Mouse (Mus musculus): ENCODE data around the gene Agap3. TPM values are rescaled to one million over a fixed set of nuclear protein-coding genes. Genes with fewer than 3 reads are reported as not detected.

Gene Agap3
- polyA plus RNA-seq, 1 experiment, result 402 TPM

DNA sequence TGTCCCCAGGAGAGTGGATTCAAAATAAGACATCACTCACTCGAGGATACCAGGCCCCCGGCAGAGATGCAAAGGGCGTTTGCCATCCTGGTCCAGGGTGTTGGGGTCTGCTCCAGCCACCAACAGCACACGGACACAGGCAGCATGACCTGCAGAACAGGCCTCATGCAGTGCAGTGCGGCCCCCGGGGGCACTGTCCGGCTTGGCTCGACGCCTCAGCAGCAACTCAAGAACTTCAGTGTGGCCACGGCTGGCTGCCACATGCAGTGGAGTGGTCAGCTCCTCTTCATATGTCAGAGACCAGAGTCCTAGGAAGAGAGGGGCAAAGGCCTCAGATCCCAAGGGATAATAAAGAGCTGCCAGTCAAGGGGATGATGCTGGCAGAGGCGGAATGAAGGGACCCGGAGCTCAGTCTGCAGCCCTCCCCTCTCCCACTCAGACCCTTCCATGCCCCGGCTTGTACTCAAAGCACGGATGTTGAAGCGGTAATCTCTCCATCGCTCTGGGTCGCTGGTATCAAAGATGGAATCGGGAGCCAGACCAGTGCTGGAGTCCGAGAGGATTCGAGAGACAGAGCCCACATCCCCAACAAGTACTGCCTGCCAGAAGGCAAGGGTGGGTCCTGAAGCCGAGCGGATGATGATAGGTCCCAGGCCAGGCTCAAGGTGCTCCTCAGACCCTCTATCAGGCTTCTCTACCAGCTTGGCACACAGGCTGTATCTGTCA is 87.8 kb downstream of the Agap3 start:
- DNase-seq, result no peak
- Histone ChIP-seq H3K4me1 (ENCODE audit: control insufficient read depth, insufficient read depth, low read length) (no peaks in the 10 kb centered on the region), H3K27me3 (ENCODE audit: control insufficient read depth, insufficient read depth, low read length) (no peaks in the 10 kb centered on the region), H3K27ac (ENCODE audit: insufficient read depth, low read length) (no peak overlapping the region), H3K4me3 (replicated peaks; ENCODE audit: insufficient read depth, low read depth, low read length) (no peak overlapping the region)
- TF ChIP-seq POLR2A (IDR thresholded peaks at IDR 0.05; ENCODE audit: borderline replicate concordance, insufficient read depth, low read length) (no peak), CTCF (IDR thresholded peaks at IDR 0.05; ENCODE audit: borderline replicate concordance, insufficient read depth, low read depth, low read length) (no peak)
- 74% methylated on average over 22 of the region's 22 CpGs for WGBS

DNA sequence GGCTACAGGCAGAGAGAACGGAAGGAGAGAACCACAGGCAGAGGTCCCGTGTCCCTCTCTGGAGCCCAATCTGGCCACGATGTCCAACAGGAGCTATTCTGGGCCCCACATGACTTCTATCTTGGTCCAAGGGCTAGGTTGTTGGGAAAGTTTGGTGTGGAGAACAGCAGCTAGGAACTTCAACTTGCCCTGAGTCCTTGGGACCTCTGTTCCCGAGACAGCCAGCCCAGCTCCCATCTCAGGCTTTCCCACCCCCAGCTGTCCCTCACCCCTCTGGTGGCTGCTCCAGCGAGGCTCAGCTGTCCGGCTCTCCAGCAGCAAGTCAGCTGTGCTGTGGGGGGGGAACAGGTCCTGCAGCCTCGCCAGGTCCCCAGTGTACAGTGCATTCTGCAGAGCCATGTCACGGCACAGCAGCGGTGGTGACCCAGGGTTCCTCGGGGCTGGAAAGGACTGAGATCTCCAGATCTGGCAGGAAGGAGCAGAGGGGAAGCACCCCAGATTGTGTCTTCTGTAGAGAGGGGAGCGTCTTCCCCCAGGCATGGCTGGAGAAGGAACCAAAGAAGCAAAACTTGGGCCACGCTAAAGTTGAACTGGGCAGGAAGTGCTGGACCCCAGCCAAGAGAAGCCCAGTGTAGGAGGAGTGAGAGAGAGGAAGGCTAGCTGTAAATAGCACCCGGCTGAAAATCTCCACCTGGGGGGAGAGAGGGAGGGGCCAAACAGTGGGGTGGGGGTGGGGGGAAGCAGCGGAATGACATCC is 88.6 kb downstream of the Agap3 start, which contains the start of gene Asb10:
Asb10 (minus strand) TSS at position 592 of the 757 bp plus-strand sequence.
- no peak within 1 kb of the TSS for H3K27ac ChIP-seq (ENCODE audit: insufficient read depth, low read length)
- TF ChIP-seq CTCF (IDR thresholded peaks at IDR 0.05; ENCODE audit: borderline replicate concordance, insufficient read depth, low read depth, low read length) (no peak), POLR2A (IDR thresholded peaks at IDR 0.05; ENCODE audit: borderline replicate concordance, insufficient read depth, low read length) (no peak)
- no peaks in the 10 kb centered on the region for H3K4me1 ChIP-seq (ENCODE audit: control insufficient read depth, insufficient read depth, low read length)
- 36% methylated on average over 14 of the region's 14 CpGs for WGBS
- H3K4me3 ChIP-seq (replicated peaks; ENCODE audit: insufficient read depth, low read depth, low read length), result no peak within 1 kb of the TSS
- H3K27me3 ChIP-seq (ENCODE audit: control insufficient read depth, insufficient read depth, low read length), result no peaks in the 10 kb centered on the region
- DNase-seq, result no peak

DNA sequence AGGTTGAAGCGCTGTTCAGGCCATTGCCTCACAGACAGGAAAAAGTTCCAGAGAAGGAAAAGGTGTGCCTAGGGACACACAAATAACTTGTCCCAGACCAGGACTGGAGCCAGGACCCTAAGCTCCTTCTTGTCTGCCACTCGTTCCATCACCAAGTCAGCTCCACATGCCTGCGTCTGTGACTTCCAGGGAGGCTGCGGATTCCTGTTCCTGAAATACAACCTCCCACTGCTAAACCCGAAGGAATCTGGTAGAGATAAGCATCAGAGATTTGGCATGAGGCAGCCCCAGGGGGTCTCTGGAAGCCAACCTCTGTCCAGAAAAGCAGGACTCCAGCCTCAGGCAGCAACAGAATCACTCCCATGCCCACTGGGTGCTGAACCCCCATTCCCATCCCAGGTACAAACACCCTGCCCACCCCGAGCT is 89.2 kb downstream of the Agap3 start:
- H3K27ac ChIP-seq (ENCODE audit: insufficient read depth, low read length), result no peak overlapping the region
- 37% methylated on average over 6 of the region's 6 CpGs for WGBS
- H3K27me3 ChIP-seq (ENCODE audit: control insufficient read depth, insufficient read depth, low read length), result no peaks in the 10 kb centered on the region
- TF ChIP-seq CTCF (IDR thresholded peaks at IDR 0.05; ENCODE audit: borderline replicate concordance, insufficient read depth, low read depth, low read length), result no peak
- no peak for TF ChIP-seq POLR2A (IDR thresholded peaks at IDR 0.05; ENCODE audit: borderline replicate concordance, insufficient read depth, low read length)
- no peak for DNase-seq
- no peaks in the 10 kb centered on the region for H3K4me1 ChIP-seq (ENCODE audit: control insufficient read depth, insufficient read depth, low read length)
- no peak overlapping the region for H3K4me3 ChIP-seq (replicated peaks; ENCODE audit: insufficient read depth, low read depth, low read length)

DNA sequence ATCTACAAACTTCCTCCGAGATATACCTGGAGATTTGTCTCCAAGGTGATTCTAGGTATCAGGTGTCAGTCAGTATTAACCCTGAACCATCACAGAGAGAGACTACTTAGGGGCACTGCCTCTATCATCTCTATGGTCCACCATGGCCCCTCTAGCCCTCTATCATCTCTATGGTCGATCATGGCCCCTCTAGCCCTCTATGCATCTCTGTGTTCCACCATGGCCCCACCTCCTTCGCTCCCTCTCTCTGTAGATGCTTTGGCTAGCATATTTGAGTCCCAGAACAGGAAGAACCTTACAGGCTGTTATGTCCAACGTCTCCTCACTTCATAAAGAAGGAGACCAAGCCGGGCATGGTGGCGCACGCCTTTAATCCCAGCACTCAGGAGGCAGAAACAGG is 90.7 kb downstream of the Agap3 start:
- Histone ChIP-seq H3K27me3 (ENCODE audit: control insufficient read depth, insufficient read depth, low read length) (no peaks in the 10 kb centered on the region), H3K27ac (ENCODE audit: insufficient read depth, low read length) (no peak overlapping the region), H3K4me1 (ENCODE audit: control insufficient read depth, insufficient read depth, low read length) (no peaks in the 10 kb centered on the region), H3K4me3 (replicated peaks; ENCODE audit: insufficient read depth, low read depth, low read length) (no peak overlapping the region)
- DNase-seq, result no peak
- 82% methylated on average over 7 of the region's 7 CpGs for WGBS
- TF ChIP-seq POLR2A (IDR thresholded peaks at IDR 0.05; ENCODE audit: borderline replicate concordance, insufficient read depth, low read length) (no peak), CTCF (IDR thresholded peaks at IDR 0.05; ENCODE audit: borderline replicate concordance, insufficient read depth, low read depth, low read length) (no peak)

DNA sequence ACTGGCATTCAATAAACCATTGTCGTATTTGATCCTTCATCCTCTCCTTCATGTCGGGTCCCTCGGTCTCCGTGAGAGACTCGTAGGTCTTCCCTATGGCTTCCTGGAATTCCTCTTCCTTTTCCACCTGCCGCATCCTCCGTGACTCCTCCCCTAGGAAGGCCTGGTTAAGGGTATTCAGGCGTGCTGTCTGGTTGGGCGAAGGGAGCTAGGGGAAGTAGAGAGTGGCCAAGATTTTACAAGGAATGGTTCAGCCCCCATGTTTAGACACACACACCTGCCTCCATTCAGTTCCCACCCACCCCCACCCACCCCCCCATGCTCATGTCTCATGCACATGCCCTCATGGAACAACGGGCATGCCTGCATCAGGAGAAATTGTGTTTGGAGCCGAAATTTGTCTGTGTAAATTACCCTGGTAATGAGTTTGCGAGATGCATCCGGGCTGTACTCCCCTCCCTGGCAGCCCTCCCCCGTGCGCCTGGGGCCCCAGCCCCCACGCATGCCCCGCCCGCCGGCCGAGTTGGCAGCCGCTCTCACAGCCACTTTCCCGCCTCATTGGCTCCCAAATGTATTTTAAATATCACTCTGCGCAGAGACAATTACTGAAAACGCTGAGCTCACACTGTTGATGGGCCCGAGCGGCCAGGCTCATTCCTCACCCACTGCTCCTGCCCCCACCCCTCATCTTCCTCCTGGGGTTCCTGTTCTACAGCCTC is 98.8 kb downstream of the Agap3 start:
- WGBS, result 18% methylated on average over 26 of the region's 26 CpGs
- Histone ChIP-seq H3K27ac (ENCODE audit: insufficient read depth, low read length) (no peak overlapping the region), H3K4me3 (replicated peaks; ENCODE audit: insufficient read depth, low read depth, low read length) (no peak overlapping the region), H3K27me3 (ENCODE audit: control insufficient read depth, insufficient read depth, low read length) (no peaks in the 10 kb centered on the region), H3K4me1 (ENCODE audit: control insufficient read depth, insufficient read depth, low read length) (no peaks in the 10 kb centered on the region)
- DNase-seq, result no peak
- no peak for TF ChIP-seq CTCF (IDR thresholded peaks at IDR 0.05; ENCODE audit: borderline replicate concordance, insufficient read depth, low read depth, low read length)
- TF ChIP-seq POLR2A (IDR thresholded peaks at IDR 0.05; ENCODE audit: borderline replicate concordance, insufficient read depth, low read length), result no peak

DNA sequence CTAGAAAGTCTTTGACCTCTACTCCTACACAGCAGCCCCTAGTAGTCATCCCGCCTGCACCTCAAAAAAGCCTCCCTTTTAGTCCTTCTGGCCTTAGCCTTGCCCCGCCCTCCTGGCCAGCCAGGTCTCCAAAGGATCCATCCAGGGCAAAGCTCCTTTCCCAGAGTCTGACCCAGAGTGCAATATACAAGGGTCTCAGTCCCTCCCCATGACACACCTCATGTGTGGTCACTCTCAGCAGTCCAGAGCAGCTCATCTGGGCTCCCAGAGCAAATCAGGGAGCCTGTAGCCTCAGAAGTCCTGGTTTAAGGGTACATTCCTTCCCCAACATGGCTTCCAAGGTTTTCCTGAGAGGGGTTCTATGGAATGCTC is 99.3 kb downstream of the Agap3 start:
- H3K27ac ChIP-seq (ENCODE audit: insufficient read depth, low read length), result no peak overlapping the region
- TF ChIP-seq POLR2A (IDR thresholded peaks at IDR 0.05; ENCODE audit: borderline replicate concordance, insufficient read depth, low read length) (no peak), CTCF (IDR thresholded peaks at IDR 0.05; ENCODE audit: borderline replicate concordance, insufficient read depth, low read depth, low read length) (no peak)
- WGBS, result 56% methylated on average over 2 of the region's 2 CpGs
- no peaks in the 10 kb centered on the region for H3K27me3 ChIP-seq (ENCODE audit: control insufficient read depth, insufficient read depth, low read length)
- no peaks in the 10 kb centered on the region for H3K4me1 ChIP-seq (ENCODE audit: control insufficient read depth, insufficient read depth, low read length)
- DNase-seq, result no peak
- no peak overlapping the region for H3K4me3 ChIP-seq (replicated peaks; ENCODE audit: insufficient read depth, low read depth, low read length)

Other genes starting within 250 kb of the Agap3 start
- gene Kcnh2, start 100.6 kb upstream of the Agap3 start, polyA plus RNA-seq (2012; rRNA removed), result 83.3 and 85.2 TPM in 2 replicates
- 7.5 and 8.6 TPM in 2 replicates for gene Nos3, start 87.4 kb upstream of the Agap3 start, polyA plus RNA-seq (2012; rRNA removed)
- gene Atg9b, start 60.0 kb upstream of the Agap3 start, polyA plus RNA-seq (2012; rRNA removed), result 4.1 and 4.4 TPM in 2 replicates
- gene Abcb8, start 58.5 kb upstream of the Agap3 start, polyA plus RNA-seq (2012; rRNA removed), result 51.8 and 53.5 TPM in 2 replicates
- gene Asic3, start 38.8 kb upstream of the Agap3 start, polyA plus RNA-seq (2012; rRNA removed), result 0.74 and 0.87 TPM in 2 replicates
- gene Cdk5, start 28.6 kb upstream of the Agap3 start, polyA plus RNA-seq (2012; rRNA removed), result 221 and 222 TPM in 2 replicates
- 81.3 and 88.0 TPM in 2 replicates for gene Slc4a2, start 28.3 kb upstream of the Agap3 start, polyA plus RNA-seq (2012; rRNA removed)
- 246 and 265 TPM in 2 replicates for gene Fastk, start 6.9 kb upstream of the Agap3 start, polyA plus RNA-seq (2012; rRNA removed)
- gene Tmub1, start 4.3 kb upstream of the Agap3 start, polyA plus RNA-seq (2012; rRNA removed), result 60.6 and 61.1 TPM in 2 replicates
- 0.38 and 0.44 TPM in 2 replicates for gene Gbx1, start 75.0 kb downstream of the Agap3 start, polyA plus RNA-seq (2012; rRNA removed)
- gene Asb10, start 88.8 kb downstream of the Agap3 start, polyA plus RNA-seq (2012; rRNA removed), result 0.18 and 0.21 TPM in 2 replicates
- gene 4931409K22Rik, start 104.6 kb downstream of the Agap3 start, polyA plus RNA-seq (2012; rRNA removed), result not detected in 2 replicates
- gene Abcf2, start 125.3 kb downstream of the Agap3 start, polyA plus RNA-seq (2012; rRNA removed), result 101 TPM in 2 replicates
- 46.3 and 48.9 TPM in 2 replicates for gene Chpf2, start 134.6 kb downstream of the Agap3 start, polyA plus RNA-seq (2012; rRNA removed)
- 89.9 and 102 TPM in 2 replicates for gene Smarcd3, start 172.2 kb downstream of the Agap3 start, polyA plus RNA-seq (2012; rRNA removed)
- gene Nub1, start 233.4 kb downstream of the Agap3 start, polyA plus RNA-seq (2012; rRNA removed), result 79.0 and 80.4 TPM in 2 replicates

Data from cerebellum, adult 2 months (tissue).